Mouse (Mus musculus) retina, postnatal 1 day (tissue): ENCODE data around the gene 1700031F05Rik.
"Not testable (repeated sequence)": the region's sequence is repeated elsewhere in the genome, so short reads cannot be mapped to it uniquely, and the experiment has no call there.

ENCODE experiments used
- DNase-seq: peaks from one replicate; pipeline ENCODE4 v3.0.0-alpha.2; 2012

Gene 1700031F05Rik

GRCm38 (mm10) chrX:102867871-102868270 lies at the start of gene 1700031F05Rik:
Gene 1700031F05Rik (minus strand): TSS chrX:102867971.
- no peak for DNase-seq

GRCm38 (mm10) chrX:102914823-102915222 lies 47.1 kb upstream of the 1700031F05Rik start:
- DNase-seq: not testable (repeated sequence)

- DNase-seq: not testable (repeated sequence)
Measured at GRCm38 (mm10) chrX:102908587-102908986, 40.8 kb upstream of the 1700031F05Rik start, which contains the start of the genes Dmrtc1a and 1700011M02Rik. Gene Dmrtc1a (minus strand): TSS chrX:102908687. Gene 1700011M02Rik (plus strand): TSS chrX:102908905.

- not testable (repeated sequence) for DNase-seq
Measured at GRCm38 (mm10) chrX:102854516-102854915, 13.3 kb downstream of the 1700031F05Rik start, which contains the start of gene Dmrtc1c2. Gene Dmrtc1c2 (minus strand): TSS chrX:102854616.

GRCm38 (mm10) chrX:102812311-102812710 lies 55.5 kb downstream of the 1700031F05Rik start:
- no peak for DNase-seq
